Mouse (Mus musculus): Measurements from ENCODE around the gene Cnot4.

The Cnot4 gene

DNA sequence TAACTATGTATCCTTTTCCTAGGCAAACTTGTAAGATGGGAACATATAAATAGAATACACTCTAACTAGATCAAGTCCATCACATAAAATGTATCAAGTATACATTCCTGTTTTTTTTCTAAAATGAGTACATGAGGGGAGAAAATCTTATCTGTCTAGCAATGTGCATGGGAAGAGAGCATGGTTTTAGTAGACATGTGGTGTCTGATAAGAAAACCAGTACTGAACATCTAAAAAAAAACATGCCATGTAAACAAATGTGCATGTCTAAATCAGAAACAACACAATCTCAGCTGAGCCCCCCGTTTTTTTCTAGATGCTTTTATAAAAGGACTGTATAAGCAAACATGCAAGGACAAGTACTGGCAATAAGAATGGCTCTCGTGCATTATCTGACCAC, 100.8 kb downstream of the Cnot4 start:
- no peak for DNase-seq

DNA sequence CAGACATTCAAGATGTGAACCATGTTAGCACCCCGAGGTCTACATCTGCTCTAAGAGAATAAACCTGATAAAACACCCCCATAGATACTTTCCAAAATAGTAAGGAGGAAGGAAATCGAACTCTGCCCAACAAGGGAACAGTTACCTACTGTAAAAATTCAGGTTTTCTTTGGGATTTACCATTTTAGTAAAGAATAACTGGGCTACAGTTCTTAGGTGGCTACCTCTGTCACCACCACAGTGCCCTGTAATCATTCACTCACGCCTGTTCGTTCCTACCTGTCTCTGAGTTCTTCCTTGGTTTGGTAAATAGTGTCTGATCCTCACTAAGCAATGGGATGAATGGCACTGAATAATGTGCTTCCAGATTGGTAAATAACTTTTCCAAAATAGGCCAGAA, 102.7 kb downstream of the Cnot4 start:
- DNase-seq: no peak

DNA sequence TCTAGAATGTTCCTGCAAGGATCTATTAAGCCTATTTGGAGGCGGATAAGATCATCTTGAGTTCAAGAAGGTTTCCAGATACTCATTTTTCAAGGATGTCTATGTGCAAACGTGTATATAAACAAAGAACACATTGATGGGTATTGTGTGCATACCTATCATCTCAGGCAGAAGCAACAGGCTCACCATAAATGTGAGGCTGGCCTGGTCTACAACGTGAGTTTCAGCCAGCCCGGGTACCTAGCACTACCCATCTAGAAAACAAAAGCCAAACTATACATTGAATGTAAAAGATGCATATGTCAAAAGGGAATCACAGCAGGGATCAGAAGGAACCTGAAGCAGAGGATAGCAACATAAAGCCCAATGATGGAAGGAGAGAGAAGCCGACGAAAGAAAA, 103.3 kb downstream of the Cnot4 start:
- DNase-seq: no peak

DNA sequence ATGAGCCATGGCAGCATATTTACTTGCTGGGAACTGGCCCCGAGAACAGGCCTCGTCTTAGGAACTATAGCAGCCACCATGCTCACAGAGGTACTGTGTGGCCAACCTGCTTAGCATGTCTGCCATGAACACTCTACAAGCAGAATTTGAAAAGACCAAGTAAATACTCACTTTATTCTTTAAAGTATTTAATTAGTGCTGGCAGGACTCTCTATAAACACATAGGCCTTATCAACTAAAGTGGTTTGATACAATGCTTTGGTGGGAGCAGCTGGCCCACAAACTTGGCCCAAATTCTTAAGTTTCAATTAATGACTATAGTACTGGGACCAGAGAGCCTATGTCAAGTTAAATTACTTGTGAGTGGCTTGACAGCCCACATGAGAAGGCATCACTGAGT, 105.5 kb downstream of the Cnot4 start:
- DNase-seq: no peak

DNA sequence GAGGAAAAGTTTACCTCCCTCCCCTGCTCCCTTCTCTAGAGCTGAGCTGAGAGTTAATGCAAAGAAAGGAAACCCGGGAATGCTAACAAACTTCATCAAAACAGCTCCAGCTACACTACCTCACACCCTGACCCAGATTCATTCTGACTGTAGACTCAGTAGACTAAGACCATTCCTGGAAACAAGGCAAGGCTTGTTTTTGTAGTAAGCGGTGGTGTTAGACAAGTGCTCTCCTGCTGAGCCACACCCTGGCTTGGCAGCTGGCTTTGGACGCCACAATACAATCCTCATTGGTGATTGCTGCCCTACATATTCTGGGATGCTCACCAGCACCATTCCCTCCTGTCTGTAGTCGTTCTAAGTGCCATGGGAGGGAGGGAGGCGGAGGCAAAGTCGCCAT, 106.3 kb downstream of the Cnot4 start:
- no peak for DNase-seq

DNA sequence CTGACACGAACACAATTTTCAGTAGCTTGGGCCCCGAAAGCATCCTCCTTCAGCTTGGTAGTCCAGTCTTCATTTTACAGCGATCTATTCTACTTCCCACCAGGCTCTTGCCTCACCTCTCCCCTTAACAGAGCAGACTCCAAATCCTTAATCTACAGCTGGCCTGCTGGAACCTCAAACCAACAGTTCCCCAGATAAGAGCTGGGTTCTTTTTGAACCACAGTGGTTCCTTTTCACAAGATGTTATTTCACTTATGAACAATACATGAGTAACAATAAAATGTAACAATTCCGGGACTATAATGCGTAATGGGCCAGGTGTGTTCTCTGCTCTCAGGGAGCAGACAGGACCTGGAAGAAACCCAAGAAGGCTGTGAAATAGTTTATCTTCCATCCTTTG, 116.9 kb downstream of the Cnot4 start:
- DNase-seq: no peak

DNA sequence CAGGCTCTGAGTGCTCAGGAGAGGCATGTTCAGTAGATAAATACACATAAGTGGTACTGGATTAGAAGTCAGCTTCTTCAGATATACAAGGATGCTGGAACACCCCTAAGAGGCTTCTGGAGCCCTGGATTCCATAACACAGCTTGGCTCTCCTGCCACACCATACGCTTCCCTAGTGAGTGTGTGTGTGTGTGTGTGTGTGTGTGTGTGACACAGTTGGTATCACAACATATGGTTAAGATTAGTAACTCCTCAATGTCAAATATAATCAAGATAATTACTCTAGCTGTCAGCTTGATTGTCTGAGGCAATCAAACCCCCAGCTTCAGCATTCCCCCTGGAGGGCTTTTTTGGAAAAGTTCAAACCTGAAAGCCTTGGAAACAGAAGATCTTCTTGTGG, 121.6 kb downstream of the Cnot4 start:
- no peak for DNase-seq

DNA sequence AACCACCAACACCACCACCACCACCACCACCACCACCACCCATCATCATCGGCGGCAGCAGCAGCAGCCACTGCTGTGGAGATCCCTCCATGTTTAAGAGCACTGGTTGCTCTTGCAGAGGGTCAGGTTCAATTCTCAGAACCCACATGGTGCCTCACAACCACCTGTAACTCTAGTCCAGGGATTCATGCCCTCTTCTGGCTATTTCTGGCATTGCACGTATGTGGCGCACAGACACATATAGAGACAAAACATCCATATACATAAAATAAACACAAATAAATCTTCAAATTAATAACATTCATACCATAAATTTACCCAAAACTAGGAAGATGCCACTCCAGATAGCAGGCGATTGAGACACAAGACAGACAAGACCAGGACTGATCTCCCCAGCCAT, 122.8 kb downstream of the Cnot4 start:
- DNase-seq: no peak

DNA sequence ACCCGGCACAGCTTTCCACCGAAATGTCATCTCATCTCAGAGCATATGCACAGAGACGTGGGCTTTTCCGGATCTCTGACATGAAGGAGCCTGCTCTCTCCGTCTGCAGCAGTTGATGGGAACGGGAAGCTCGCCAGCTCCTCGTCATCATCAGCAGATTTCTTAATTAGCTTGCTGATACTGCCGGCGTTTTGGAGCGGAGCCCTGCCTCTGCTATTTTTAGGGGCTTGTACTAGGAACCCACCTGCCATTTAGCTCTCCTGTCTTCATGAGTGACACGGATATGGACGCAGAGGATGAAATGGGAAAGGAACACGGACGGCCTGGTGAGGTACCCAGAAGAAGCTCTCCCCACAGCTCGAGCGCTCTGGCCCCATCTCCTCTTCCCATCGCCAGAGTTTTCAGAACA, 131.3 kb downstream of the Cnot4 start:
- peak; percentile 75 for DNase-seq

DNA sequence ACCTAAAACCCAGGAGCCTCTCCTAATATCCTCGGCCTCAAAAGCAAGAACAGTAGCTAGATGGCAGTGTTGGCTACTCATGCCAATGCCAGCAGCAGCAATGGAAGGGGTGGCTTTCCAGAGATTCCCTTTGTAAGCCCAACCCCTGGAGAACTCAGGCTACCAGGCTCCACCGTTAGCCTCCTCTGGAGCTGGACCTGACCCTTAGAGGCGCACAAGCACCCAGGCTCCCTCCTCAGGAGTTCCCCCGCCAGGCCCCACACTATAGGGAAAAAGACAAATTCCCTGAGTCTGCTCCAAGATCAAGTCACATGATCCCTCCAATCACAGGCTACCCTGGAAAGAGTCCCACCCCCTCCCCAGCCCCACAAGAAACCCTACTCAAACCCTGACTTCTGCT, 134.4 kb downstream of the Cnot4 start:
- peak; percentile 56 for DNase-seq

DNA sequence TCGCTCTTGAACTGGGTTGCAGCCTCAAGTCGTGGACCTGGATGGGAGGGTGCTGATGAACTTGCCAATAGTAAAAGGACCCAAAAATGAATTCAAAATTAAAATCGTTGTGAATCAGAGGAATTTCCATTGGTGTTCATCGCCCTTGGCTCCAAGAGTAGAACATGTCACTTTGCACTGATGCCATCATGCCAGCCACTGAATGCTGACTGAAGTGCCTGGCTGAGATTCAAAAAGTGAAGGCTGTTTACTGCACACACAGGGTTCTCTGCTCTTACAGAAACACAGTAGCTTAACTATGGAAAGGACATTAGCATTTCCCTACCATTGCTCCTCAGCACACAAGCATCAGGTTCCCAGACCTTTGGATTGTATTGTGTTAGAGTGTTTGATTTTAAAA, 137.0 kb downstream of the Cnot4 start:
- DNase-seq: no peak

DNA sequence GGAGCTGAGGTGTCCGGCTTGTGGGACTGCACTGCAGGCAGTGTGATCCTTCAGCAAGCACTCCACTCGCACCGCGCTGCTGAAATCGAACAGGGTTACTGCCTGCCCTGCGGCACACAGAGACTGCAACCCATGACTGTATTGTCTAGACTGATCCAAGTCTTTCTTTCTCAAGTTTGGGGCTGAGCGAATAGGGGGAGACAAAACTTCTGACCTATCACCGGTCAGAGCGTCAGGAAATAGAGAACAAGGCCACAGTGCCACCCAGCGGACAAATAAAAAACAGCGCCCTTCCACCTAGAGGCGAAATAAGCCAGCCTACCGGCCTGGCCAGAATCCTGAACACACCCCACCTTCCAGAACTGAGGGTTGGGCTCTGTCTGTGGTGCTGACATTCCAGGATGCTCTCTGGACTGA, 138.3 kb downstream of the Cnot4 start:
- peak; percentile 67 for DNase-seq

DNA sequence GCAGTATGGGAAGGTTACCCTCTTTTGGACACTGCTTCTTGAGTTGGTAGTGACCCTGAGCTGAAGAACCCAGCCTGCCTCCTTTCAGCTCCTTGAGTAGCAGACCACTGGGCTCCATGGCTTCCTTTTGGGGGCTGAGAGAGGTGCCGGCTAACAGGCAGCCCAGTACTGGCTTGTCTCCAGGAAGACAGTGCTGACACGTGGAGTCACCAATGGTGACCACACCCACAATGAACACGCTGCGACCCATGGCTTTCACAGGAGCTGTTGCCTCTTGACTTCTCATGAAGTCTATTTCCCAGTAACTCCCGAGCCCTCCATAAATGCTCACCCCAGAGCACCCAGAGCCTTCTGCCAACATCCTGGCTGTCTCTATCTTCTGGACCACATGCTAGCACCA, 138.8 kb downstream of the Cnot4 start:
- no peak for DNase-seq

DNA sequence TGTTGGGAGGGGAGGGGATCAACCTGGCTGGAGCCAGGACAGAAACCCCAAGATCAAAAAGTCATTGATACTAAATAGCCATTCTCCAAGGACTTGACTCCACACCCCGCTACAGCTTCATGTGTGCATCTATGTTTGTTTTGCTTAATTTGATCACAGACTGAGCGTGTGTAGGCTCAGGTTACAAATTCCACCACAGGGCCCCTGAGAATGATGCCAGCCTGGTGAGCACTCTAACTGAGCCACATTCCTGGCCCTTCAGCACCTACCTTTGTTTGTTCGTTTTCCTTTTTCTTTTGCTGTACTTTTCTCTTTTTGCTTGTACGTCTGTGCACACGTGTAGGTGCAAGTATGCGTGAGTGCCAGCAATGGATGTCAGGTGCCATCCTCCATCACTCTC, 144.3 kb downstream of the Cnot4 start:
- DNase-seq: no peak

DNA sequence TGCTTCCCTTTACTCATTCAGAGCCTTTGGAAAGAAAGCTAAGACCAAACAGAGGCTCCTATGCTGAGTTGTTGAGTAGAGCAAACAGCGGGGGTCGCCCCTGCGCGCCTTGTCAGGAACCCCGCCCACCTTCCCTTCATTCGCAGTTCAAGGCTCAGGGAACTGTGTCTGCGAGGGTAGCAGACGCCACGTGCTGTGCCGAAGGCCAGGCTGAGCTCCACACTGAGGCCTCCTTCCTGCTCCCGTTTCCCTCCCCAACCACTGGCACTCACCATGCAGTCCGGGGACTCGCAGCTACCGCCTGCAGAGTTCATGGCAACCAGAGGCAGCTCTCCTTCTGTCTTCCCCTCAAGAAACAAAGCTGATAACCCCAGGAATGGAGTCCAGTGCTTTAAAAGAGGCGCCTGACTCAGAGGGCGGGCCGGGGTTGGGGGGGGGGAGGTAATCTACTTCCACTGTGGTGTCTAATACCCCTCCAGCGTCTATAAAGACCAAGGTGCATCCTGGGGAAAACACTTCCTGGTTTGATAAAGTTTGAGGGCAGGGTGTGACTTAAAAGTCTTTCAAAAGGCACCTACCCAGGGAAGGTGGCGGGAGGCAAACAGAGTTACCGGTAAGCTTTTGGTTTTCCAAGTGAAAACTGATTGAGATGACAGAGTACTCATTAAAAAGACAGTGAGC, 145.3 kb downstream of the Cnot4 start, which contains the start of gene Slc23a4:
TSS of gene Slc23a4 (minus strand) at position 324 of the 681 bp plus-strand sequence.
- no peak for DNase-seq

DNA sequence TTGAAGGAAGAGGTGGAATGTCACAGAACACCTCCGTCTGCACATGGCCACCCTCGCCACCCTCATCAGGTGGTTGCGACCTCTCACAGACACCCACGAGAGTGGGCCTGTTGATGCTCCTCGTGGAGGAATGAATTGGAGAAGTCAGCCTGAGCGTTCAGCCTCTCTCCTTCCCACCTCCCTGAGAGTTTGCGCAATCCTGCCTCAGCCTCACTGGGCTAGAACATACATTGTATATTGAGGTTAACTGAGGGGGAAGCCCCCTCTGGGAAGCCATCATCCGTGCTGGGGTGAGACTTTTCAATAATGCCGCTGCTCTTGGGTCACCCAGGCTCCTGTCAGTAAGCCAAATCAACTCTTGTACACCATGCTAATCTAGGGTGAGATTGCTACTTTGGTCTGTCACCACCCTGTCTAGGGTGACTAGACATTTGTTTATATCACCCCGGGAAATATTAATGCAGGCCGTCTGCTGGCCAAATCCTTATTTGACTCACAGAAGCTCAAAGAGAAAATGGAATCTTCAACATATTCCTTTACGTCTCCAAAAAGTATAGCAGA, 146.4 kb downstream of the Cnot4 start:
- DNase-seq: no peak

DNA sequence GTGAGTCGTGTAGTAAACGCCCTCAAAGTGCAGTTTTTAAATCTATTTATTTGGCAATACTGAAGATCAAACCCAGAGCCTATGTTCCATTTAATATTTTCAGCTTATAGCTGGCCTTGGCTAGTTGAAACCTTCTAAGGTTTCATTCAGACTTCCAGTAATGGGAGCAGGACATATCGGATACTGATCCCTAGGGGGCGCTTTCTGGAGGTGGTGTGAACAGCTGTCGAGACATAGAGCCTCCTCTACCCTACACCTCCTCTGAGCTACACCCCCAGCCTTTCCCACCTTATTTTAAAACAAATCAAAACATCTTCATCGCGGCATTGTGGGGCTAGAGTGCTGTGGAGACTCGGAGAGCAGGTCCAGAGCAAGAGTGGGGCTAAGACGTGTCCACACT, 152.9 kb downstream of the Cnot4 start:
- no peak for DNase-seq

DNA sequence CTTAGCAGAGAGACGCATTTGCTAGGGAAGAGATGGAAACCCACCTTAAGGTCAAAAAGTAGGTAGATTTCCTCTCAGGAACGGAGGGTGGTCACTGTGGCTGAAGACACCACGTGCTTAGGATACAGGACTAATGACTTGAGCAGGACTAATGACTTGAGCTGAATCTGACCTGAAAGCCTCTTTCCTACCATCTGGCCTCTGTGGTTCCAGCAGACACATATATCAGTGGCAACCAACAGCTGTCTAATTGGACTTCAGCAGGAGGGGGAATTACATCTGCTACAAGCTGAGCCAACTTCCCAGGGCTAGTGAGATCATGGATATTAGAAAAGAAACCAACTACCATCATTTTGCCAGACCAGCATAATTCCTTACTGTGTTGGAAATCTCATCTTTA, 154.2 kb downstream of the Cnot4 start:
- DNase-seq: no peak
